24 mouse cellular contexts compared by ENCODE assay signal in the genomic region with DNA sequence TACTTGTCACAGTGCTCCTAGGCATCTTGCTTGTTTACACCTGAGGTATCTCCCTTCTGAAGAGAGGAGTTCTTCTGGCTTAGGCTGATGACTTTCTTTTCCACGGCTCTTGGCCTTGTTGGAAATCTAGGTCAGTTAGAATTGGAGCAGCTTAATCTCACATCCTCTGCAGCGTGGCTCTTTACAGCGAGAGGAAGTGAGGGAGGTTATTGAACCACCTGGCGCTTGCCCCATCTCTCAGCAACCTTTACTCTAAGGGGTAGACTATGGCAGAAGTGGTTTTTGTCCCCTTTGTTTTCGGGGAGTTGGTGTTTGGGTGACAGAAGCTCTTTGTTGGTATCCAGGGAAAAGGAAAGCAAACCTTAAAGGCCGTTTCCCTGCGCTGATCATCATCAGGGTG. TPM values are rescaled to one million over a fixed set of nuclear protein-coding genes. Genes with fewer than 3 reads are reported as not detected.
DNase-seq lines count a peak whose midpoint lies in the region; ATAC-seq and TF ChIP-seq lines count a peak whose summit lies in the region.
"Had no signal": no experiment of that assay in that cellular context is flagged by ENCODE, and none has a peak within 500 bp of the region (broad histone marks: within the 10 kb centered on the region; RNA-seq: fewer than 3 reads in every experiment).

No protein-coding gene starts in this region.

- 0 out of 2 replicates have a peak, but pooled peaks have one; percentile 26 for TF ChIP-seq POLR2A in thymus, adult 2 months (IDR thresholded peaks at IDR 0.05; ENCODE audit: control insufficient read depth, extremely low read depth, insufficient read depth, low read length, poor library complexity)

- peaks cover 7% of the 10 kb centered on the region for H3K4me1 ChIP-seq in heart, postnatal 0 days (ENCODE audit: control insufficient read depth, insufficient read depth)
- H3K4me1 ChIP-seq in thymus, adult 2 months (replicated peaks; ENCODE audit: control insufficient read depth, insufficient read depth, low read length) = peaks cover 25% of the 10 kb centered on the region
- no peaks in the 10 kb centered on the region; the same call in 1 of the 2 replicates for H3K4me1 ChIP-seq in hindbrain, embryonic 16.5 days (ENCODE audit: control insufficient read depth, insufficient read depth, low read depth, low read length)
- H3K4me1 ChIP-seq: forebrain, embryonic 10.5 days; stomach, embryonic 15.5 days had no signal

- H3K9ac ChIP-seq in heart, postnatal 0 days (replicated peaks; ENCODE audit: low read depth, low read length) = no peak overlapping the region
- no peak overlapping the region for H3K9ac ChIP-seq in hindbrain, embryonic 16.5 days (ENCODE audit: low read depth, low read length)
- H3K9ac ChIP-seq: hindbrain, embryonic 15.5 days; liver, embryonic 14.5 days; lung, embryonic 14.5 days; midbrain, embryonic 13.5 days; stomach, embryonic 15.5 days had no signal

- WGBS in heart, postnatal 0 days = 75% methylated on average over 7 of the region's 7 CpGs
- WGBS in thymus, adult 2 months = 7% methylated on average over 7 of the region's 7 CpGs
- 76% methylated on average over 7 of the region's 7 CpGs for WGBS in hindbrain, embryonic 16.5 days

- DNase-seq in cerebellum, adult 18-20 months = peak; percentile 49 to 55
- no peak for DNase-seq in cerebellum, adult 11-12 months
- no peak for DNase-seq in heart, postnatal 0 days (ENCODE audit: low spot score)
- no peak for DNase-seq in heart, postnatal 10 days
- DNase-seq in thymus, adult 2 months = peak; percentile 66
- peak; percentile 68 for DNase-seq in thymus, postnatal 4 days
- DNase-seq in frontal cortex, adult 2 months (ENCODE audit: extremely low spot score in 1 of 2, low spot score in 1 of 2) = no peak
- DNase-seq: adrenal gland, postnatal 36 days; cerebellum, adult 11 months; gastrocnemius, postnatal 36 days; kidney, adult 9 months; kidney, postnatal 14 days; lung, embryonic 14.5 days; lung, postnatal 36 days; right cerebral cortex, adult 18-20 months had no signal

- no peaks in the 10 kb centered on the region for H3K27me3 ChIP-seq in heart, postnatal 0 days (ENCODE audit: control insufficient read depth, insufficient read depth, low read length)
- H3K27me3 ChIP-seq in thymus, adult 2 months (ENCODE audit: control insufficient read depth, insufficient read depth, low read length) = no peaks in the 10 kb centered on the region
- no peaks in the 10 kb centered on the region for H3K27me3 ChIP-seq in hindbrain, embryonic 16.5 days (replicated peaks; ENCODE audit: control insufficient read depth, insufficient read depth, low read length)
- H3K27me3 ChIP-seq: hindbrain, embryonic 15.5 days; megakaryocyte, embryonic 14.5 days; midbrain, embryonic 13.5 days; stomach, embryonic 15.5 days had no signal

- intact Hi-C loops in heart, postnatal 10 days (cut with DNase I) = no loop called here

- peak overlapping the region; percentile 56; the same call in 1 of the 2 replicates for H3K27ac ChIP-seq in heart, postnatal 0 days (ENCODE audit: low read depth)
- peak overlapping the region; percentile 100 for H3K27ac ChIP-seq in thymus, adult 2 months (ENCODE audit: control insufficient read depth, insufficient read depth, low read length)
- H3K27ac ChIP-seq in hindbrain, embryonic 16.5 days (ENCODE audit: low read depth, low read length) = no peak overlapping the region
- H3K27ac ChIP-seq: forebrain, embryonic 10.5 days; hindbrain, embryonic 15.5 days; liver, embryonic 14.5 days; midbrain, embryonic 13.5 days; stomach, embryonic 15.5 days had no signal

- H3K36me3 ChIP-seq in heart, postnatal 0 days (replicated peaks; ENCODE audit: control insufficient read depth, insufficient read depth, low read length) = peaks cover 28% of the 10 kb centered on the region
- H3K36me3 ChIP-seq in thymus, adult 2 months (ENCODE audit: control insufficient read depth, insufficient read depth, low read length) = peaks cover 8% of the 10 kb centered on the region
- peaks cover 10% of the 10 kb centered on the region for H3K36me3 ChIP-seq in hindbrain, embryonic 16.5 days (ENCODE audit: control insufficient read depth, insufficient read depth, low read length)

- ATAC-seq in heart, postnatal 0 days (ENCODE audit: insufficient read depth, low read depth) = no peak
- no peak for ATAC-seq in hindbrain, embryonic 16.5 days
- ATAC-seq: forebrain, embryonic 16.5 days; intestine, embryonic 16.5 days; midbrain, embryonic 13.5 days had no signal

- H3K9me3 ChIP-seq in heart, postnatal 0 days (replicated peaks; ENCODE audit: control insufficient read depth, low read length) = no peaks in the 10 kb centered on the region
- no peaks in the 10 kb centered on the region for H3K9me3 ChIP-seq in hindbrain, embryonic 16.5 days (ENCODE audit: control insufficient read depth, low read length)
- H3K9me3 ChIP-seq: forebrain, embryonic 10.5 days; hindbrain, embryonic 15.5 days; megakaryocyte, embryonic 14.5 days; midbrain, embryonic 13.5 days; stomach, embryonic 15.5 days had no signal

- H3K4me3 ChIP-seq in heart, postnatal 0 days (ENCODE audit: low read depth, low read length) = no peak overlapping the region
- peak overlapping the region; percentile 43 for H3K4me3 ChIP-seq in thymus, adult 2 months (ENCODE audit: control insufficient read depth, insufficient read depth, low read length)
- no peak overlapping the region for H3K4me3 ChIP-seq in hindbrain, embryonic 16.5 days (ENCODE audit: low read length)
- H3K4me3 ChIP-seq: forebrain, embryonic 10.5 days; hindbrain, embryonic 15.5 days; megakaryocyte, embryonic 14.5 days; midbrain, embryonic 13.5 days; stomach, embryonic 15.5 days had no signal

- no peak for TF ChIP-seq CTCF in heart, postnatal 0 days (IDR thresholded peaks at IDR 0.05; ENCODE audit: low read depth)
- TF ChIP-seq CTCF in thymus, adult 2 months (IDR thresholded peaks at IDR 0.05; ENCODE audit: borderline replicate concordance, control insufficient read depth, extremely low read depth, insufficient read depth, low read length, poor library complexity) = no peak

- TF ChIP-seq EP300 in heart, postnatal 0 days (IDR thresholded peaks at IDR 0.05; ENCODE audit: low read depth) = no peak

- H3K4me2 ChIP-seq in heart, postnatal 0 days (ENCODE audit: low read depth, low read length) = no peak overlapping the region
- H3K4me2 ChIP-seq in hindbrain, embryonic 16.5 days (ENCODE audit: low read length) = no peak overlapping the region
- H3K4me2 ChIP-seq: hindbrain, embryonic 15.5 days; lung, embryonic 14.5 days; midbrain, embryonic 13.5 days; stomach, embryonic 15.5 days had no signal

RNA-seq across cellular contexts. Expression of gene Smarcc1, which starts 55.1 kb away (rescaled TPM):
- total RNA-seq in heart, postnatal 0 days (2014; rRNA removed; ENCODE audit: low replicate concordance) = 7.8 and 28.3 TPM in 2 replicates
- polyA plus RNA-seq in heart, postnatal 0 days (2015; fragmentation: Nextera tagmentation; extraction: Ambion mirVana) = 31.9 and 32.3 TPM in 2 replicates
- total RNA-seq in heart, postnatal 10 days (2021) = 10 to 100 TPM; 42.1 to 47.5 TPM
- 43.8 and 62.1 TPM in 2 replicates for polyA plus RNA-seq in thymus, adult 2 months (2012; rRNA removed)
- 69.3 and 77.6 TPM in 2 replicates for polyA plus RNA-seq in hindbrain, embryonic 16.5 days (2015; fragmentation: Nextera tagmentation; extraction: Ambion mirVana)
- 32.6 and 33.6 TPM in 2 replicates for polyA plus RNA-seq in frontal cortex, adult 2 months (2012; rRNA removed)

RNA-seq across cellular contexts. Expression of gene Dhx30, which starts 55.2 kb away (rescaled TPM):
- 111 and 120 TPM in 2 replicates for total RNA-seq in heart, postnatal 0 days (2014; rRNA removed; ENCODE audit: low replicate concordance)
- 63.6 and 66.4 TPM in 2 replicates for polyA plus RNA-seq in heart, postnatal 0 days (2015; fragmentation: Nextera tagmentation; extraction: Ambion mirVana)
- total RNA-seq in heart, postnatal 10 days (2021) = 10 to 100 TPM; 67.7 to 78.4 TPM
- 159 and 162 TPM in 2 replicates for polyA plus RNA-seq in thymus, adult 2 months (2012; rRNA removed)
- 154 and 170 TPM in 2 replicates for polyA plus RNA-seq in hindbrain, embryonic 16.5 days (2015; fragmentation: Nextera tagmentation; extraction: Ambion mirVana)
- polyA plus RNA-seq in frontal cortex, adult 2 months (2012; rRNA removed) = 145 TPM in 2 replicates

Comparison
In these comparisons a context has a peak if more than half of its experiments do, and no peak if none do; other contexts are left out.
1. DNase-seq: peak in cerebellum, adult 18-20 months (2 of 2), thymus, adult 2 months (single experiment) and thymus, postnatal 4 days (single experiment); none in cerebellum, adult 11-12 months (single experiment), heart, postnatal 0 days (single experiment), heart, postnatal 10 days (0 of 2) and frontal cortex, adult 2 months (0 of 2).